ENCODE assay signal across 22 mouse cellular contexts in genomic region chr11:18767479-18767878, GRCm38 (mm10).
A peak's percentile ranks its signal among the peaks of the same experiment; 100 is the strongest.
DNase-seq lines count a peak whose midpoint lies in the region; ATAC-seq and TF ChIP-seq lines count a peak whose summit lies in the region.
"Had no signal": no experiment of that assay in that cellular context is flagged by ENCODE, and none has a peak within 500 bp of the region (broad histone marks: within the 10 kb centered on the region; RNA-seq: fewer than 3 reads in every experiment).

No protein-coding gene starts in this region.

- no peaks in the 10 kb centered on the region for H3K27me3 ChIP-seq in lung, postnatal 0 days (replicated peaks; ENCODE audit: insufficient read depth, low read length)
- no peaks in the 10 kb centered on the region for H3K27me3 ChIP-seq in neural tube, embryonic 15.5 days (replicated peaks)
- H3K27me3 ChIP-seq: CH12.LX had no signal

- ATAC-seq in lung, postnatal 0 days, result no peak
- ATAC-seq in granulocyte monocyte progenitor cell, adult 5-6 weeks (replicated peaks; ENCODE audit: poor library complexity, severe bottlenecking), result peak; percentile 62; the same call in 1 of the 2 replicates
- ATAC-seq in megakaryocyte, adult 5-6 weeks (ENCODE audit: poor library complexity, severe bottlenecking), result 0 out of 2 replicates have a peak, but pooled peaks have one; percentile 27
- ATAC-seq in megakaryocyte progenitor cell, adult 5-6 weeks (replicated peaks; ENCODE audit: poor library complexity), result peak; percentile 50; the same call in 1 of the 2 replicates
- no peak for ATAC-seq in neural tube, embryonic 15.5 days (ENCODE audit: low FRiP score)
- ATAC-seq: activated CD4-positive, CD25-positive, alpha-beta regulatory T cell, adult 4 months; CD4-positive, CD25-positive, alpha-beta regulatory T cell, adult 4 months; Patski had no signal

- H3K4me3 ChIP-seq in lung, postnatal 0 days (ENCODE audit: low read depth, low read length), result no peak overlapping the region
- H3K4me3 ChIP-seq in neural tube, embryonic 15.5 days (replicated peaks), result no peak overlapping the region

- no peaks in the 10 kb centered on the region for H3K36me3 ChIP-seq in lung, postnatal 0 days (ENCODE audit: insufficient read depth, low read length)
- no peaks in the 10 kb centered on the region for H3K36me3 ChIP-seq in neural tube, embryonic 15.5 days
- H3K36me3 ChIP-seq: G1E had no signal

- no peaks in the 10 kb centered on the region for H3K9me3 ChIP-seq in lung, postnatal 0 days (ENCODE audit: low read length)
- H3K9me3 ChIP-seq in neural tube, embryonic 15.5 days (replicated peaks), result no peaks in the 10 kb centered on the region
- H3K9me3 ChIP-seq: G1E had no signal

- WGBS in lung, postnatal 0 days, result 70% methylated on average over 3 of the region's 3 CpGs
- 97% methylated on average over 3 of the region's 3 CpGs for WGBS in neural tube, embryonic 15.5 days

- no peak for TF ChIP-seq CTCF in lung, postnatal 0 days (IDR thresholded peaks at IDR 0.05)

- no peak overlapping the region for H3K27ac ChIP-seq in lung, postnatal 0 days (ENCODE audit: low read length)
- no peak overlapping the region for H3K27ac ChIP-seq in neural tube, embryonic 15.5 days (replicated peaks)

- DNase-seq in lung, postnatal 0 days (ENCODE audit: low spot score), result peak; percentile 37
- no peak for DNase-seq in lung, postnatal 36 days
- DNase-seq in spleen, postnatal 10 days (ENCODE audit: low spot score in 2 of 2), result no peak
- no peak for DNase-seq in thymus, adult 18-20 months
- DNase-seq: adrenal gland, adult 2 months; adrenal gland, adult 8-10 months; adrenal gland, postnatal 10 days; adrenal gland, postnatal 14 days; adrenal gland, postnatal 25 days; adrenal gland, postnatal 36 days; B cell, adult 2 months; cerebellum, adult 11 months; cerebellum, adult 11-12 months had no signal

- H3K4me2 ChIP-seq in lung, postnatal 0 days (replicated peaks; ENCODE audit: low read depth, low read length), result no peak overlapping the region
- no peak overlapping the region for H3K4me2 ChIP-seq in neural tube, embryonic 15.5 days

- no peak overlapping the region for H3K9ac ChIP-seq in lung, postnatal 0 days (replicated peaks; ENCODE audit: low read depth)
- no peak overlapping the region for H3K9ac ChIP-seq in neural tube, embryonic 15.5 days (replicated peaks)

- TF ChIP-seq EP300 in lung, postnatal 0 days (IDR thresholded peaks at IDR 0.05), result no peak

- H3K4me1 ChIP-seq in lung, postnatal 0 days (ENCODE audit: insufficient read depth, low read depth, low read length), result no peaks in the 10 kb centered on the region
- no peaks in the 10 kb centered on the region for H3K4me1 ChIP-seq in neural tube, embryonic 15.5 days

Comparison
In these comparisons a context has a peak if more than half of its experiments do, and no peak if none do; other contexts are left out.
1. ATAC-seq: peak in granulocyte monocyte progenitor cell, adult 5-6 weeks (single experiment), megakaryocyte, adult 5-6 weeks (single experiment) and megakaryocyte progenitor cell, adult 5-6 weeks (single experiment); none in lung, postnatal 0 days (single experiment) and neural tube, embryonic 15.5 days (single experiment).